Comparison of ENCODE assay signal across 8 mouse cellular contexts in the genomic region with DNA sequence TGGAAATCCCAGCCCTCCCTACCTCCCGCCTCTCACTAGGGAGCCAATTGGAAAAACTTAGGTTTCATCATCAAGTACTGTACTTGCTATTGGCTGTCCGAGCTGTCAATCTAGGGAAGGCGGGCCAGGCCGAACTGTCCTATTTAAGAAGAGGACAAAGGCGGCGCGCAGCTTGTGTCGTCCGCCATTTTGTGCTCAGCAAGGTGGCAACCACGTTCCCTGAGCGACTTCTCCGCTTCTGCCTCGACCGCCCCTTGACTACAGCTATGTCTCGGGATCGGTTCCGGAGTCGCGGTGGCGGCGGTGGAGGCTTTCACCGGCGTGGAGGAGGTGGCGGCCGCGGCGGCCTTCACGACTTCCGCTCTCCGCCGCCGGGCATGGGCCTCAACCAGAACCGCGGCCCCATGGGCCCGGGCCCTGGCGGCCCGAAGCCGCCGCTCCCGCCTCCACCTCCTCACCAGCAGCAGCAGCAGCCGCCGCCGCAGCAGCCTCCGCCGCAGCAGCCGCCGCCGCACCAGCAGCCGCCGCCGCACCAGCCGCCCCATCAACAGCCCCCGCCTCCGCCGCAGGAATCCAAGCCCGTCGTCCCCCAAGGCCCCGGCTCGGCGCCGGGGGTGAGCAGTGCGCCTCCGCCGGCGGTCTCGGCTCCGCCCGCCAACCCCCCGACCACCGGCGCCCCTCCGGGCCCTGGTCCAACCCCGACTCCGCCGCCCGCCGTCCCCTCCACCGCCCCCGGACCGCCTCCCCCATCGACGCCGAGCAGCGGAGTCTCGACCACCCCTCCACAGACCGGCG. TPM values are rescaled to one million over a fixed set of nuclear protein-coding genes. Genes with fewer than 3 reads are reported as not detected.
A peak's percentile ranks its signal among the peaks of the same experiment; 100 is the strongest.
DNase-seq lines count a peak whose midpoint lies in the region; ATAC-seq and TF ChIP-seq lines count a peak whose summit lies in the region.

A gene (plus strand): TSS at position 174 of the 795 bp plus-strand sequence.

- no peaks in the 10 kb centered on the region for H3K9me3 ChIP-seq in E14TG2a.4 (ENCODE audit: low read length)
- H3K9me3 ChIP-seq in forebrain, embryonic 12.5 days: no peaks in the 10 kb centered on the region
- H3K9me3 ChIP-seq in heart, postnatal 0 days (replicated peaks; ENCODE audit: control insufficient read depth, low read length): no peaks in the 10 kb centered on the region
- H3K9me3 ChIP-seq in liver, embryonic 16.5 days (replicated peaks; ENCODE audit: control insufficient read depth, low read length): no peaks in the 10 kb centered on the region
- H3K9me3 ChIP-seq in neural tube, embryonic 13.5 days: no peaks in the 10 kb centered on the region

- H3K4me3 ChIP-seq in E14TG2a.4 (replicated peaks; ENCODE audit: low read length): peak within 1 kb of the TSS; percentile 99
- H3K4me3 ChIP-seq in forebrain, embryonic 12.5 days (replicated peaks): peak within 1 kb of the TSS; percentile 100
- H3K4me3 ChIP-seq in heart, postnatal 0 days (ENCODE audit: low read depth, low read length): peak within 1 kb of the TSS; percentile 99
- peak within 1 kb of the TSS; percentile 99 for H3K4me3 ChIP-seq in liver, embryonic 16.5 days (ENCODE audit: low read depth, low read length)
- peak within 1 kb of the TSS; percentile 99 for H3K4me3 ChIP-seq in neural tube, embryonic 13.5 days
- H3K4me3 ChIP-seq in testis, adult 2 months (ENCODE audit: control insufficient read depth, low read depth, low read length): peak within 1 kb of the TSS; percentile 100

- DNase-seq in c-Kit-positive CD71-positive TER-119-positive erythroid progenitor cells, embryonic 14.5 days (ENCODE audit: low spot score): peak; percentile 100
- DNase-seq in heart, postnatal 0 days (ENCODE audit: low spot score): peak; percentile 99
- peak; percentile 98 for DNase-seq in kidney, postnatal 4 days

- peak; percentile 97 for ATAC-seq in forebrain, embryonic 12.5 days (ENCODE audit: low FRiP score)
- ATAC-seq in heart, postnatal 0 days (ENCODE audit: insufficient read depth, low read depth): peak; percentile 93
- ATAC-seq in liver, embryonic 16.5 days (ENCODE audit: low read depth): peak; percentile 95
- ATAC-seq in neural tube, embryonic 13.5 days (ENCODE audit: low read depth): peak; percentile 96

- peaks cover 45% of the 10 kb centered on the region for H3K4me1 ChIP-seq in E14TG2a.4 (replicated peaks; ENCODE audit: low read depth, low read length)
- peaks cover 26% of the 10 kb centered on the region for H3K4me1 ChIP-seq in forebrain, embryonic 12.5 days
- H3K4me1 ChIP-seq in heart, postnatal 0 days (ENCODE audit: control insufficient read depth, insufficient read depth): peaks cover 19% of the 10 kb centered on the region
- peaks cover 22% of the 10 kb centered on the region for H3K4me1 ChIP-seq in liver, embryonic 16.5 days (ENCODE audit: control insufficient read depth, low read depth, low read length)
- H3K4me1 ChIP-seq in neural tube, embryonic 13.5 days (replicated peaks): peaks cover 34% of the 10 kb centered on the region
- peaks cover 2% of the 10 kb centered on the region; the same call in 1 of the 2 replicates for H3K4me1 ChIP-seq in testis, adult 2 months (ENCODE audit: control insufficient read depth, insufficient read depth, low read length)

- under 1% methylated on average over 59 of the region's 87 CpGs for WGBS in forebrain, embryonic 12.5 days
- WGBS in heart, postnatal 0 days: under 1% methylated on average over 49 of the region's 87 CpGs
- under 1% methylated on average over 70 of the region's 87 CpGs for WGBS in liver, embryonic 16.5 days (ENCODE audit: insufficient replicate concordance)
- WGBS in neural tube, embryonic 13.5 days: under 1% methylated on average over 47 of the region's 87 CpGs

- TF ChIP-seq CTCF in E14TG2a.4 (conservative IDR thresholded peaks at IDR 0.05; ENCODE audit: low read length): no peak
- no peak for TF ChIP-seq CTCF in heart, postnatal 0 days (IDR thresholded peaks at IDR 0.05; ENCODE audit: low read depth)
- TF ChIP-seq CTCF in testis, adult 2 months (IDR thresholded peaks at IDR 0.05; ENCODE audit: control insufficient read depth, insufficient read depth, insufficient replicate concordance, low read depth, low read length): no peak

- peak; percentile 100 for TF ChIP-seq POLR2A in testis, adult 2 months (IDR thresholded peaks at IDR 0.05; ENCODE audit: control insufficient read depth, low read depth, low read length)

- H3K36me3 ChIP-seq in E14TG2a.4 (ENCODE audit: insufficient read depth, low read length): peaks cover 41% of the 10 kb centered on the region
- peaks cover 29% of the 10 kb centered on the region for H3K36me3 ChIP-seq in forebrain, embryonic 12.5 days (replicated peaks)
- H3K36me3 ChIP-seq in heart, postnatal 0 days (replicated peaks; ENCODE audit: control insufficient read depth, insufficient read depth, low read length): peaks cover 27% of the 10 kb centered on the region
- peaks cover 26% of the 10 kb centered on the region for H3K36me3 ChIP-seq in liver, embryonic 16.5 days (ENCODE audit: control insufficient read depth, insufficient read depth)
- peaks cover 28% of the 10 kb centered on the region for H3K36me3 ChIP-seq in neural tube, embryonic 13.5 days
- peaks cover 8% of the 10 kb centered on the region for H3K36me3 ChIP-seq in testis, adult 2 months (ENCODE audit: control insufficient read depth, insufficient read depth, low read length)

- 0 out of 2 replicates have a peak, but pooled peaks have one; percentile 15 for TF ChIP-seq EP300 in heart, postnatal 0 days (IDR thresholded peaks at IDR 0.05; ENCODE audit: low read depth)

- no peaks in the 10 kb centered on the region for H3K27me3 ChIP-seq in E14TG2a.4 (ENCODE audit: insufficient read depth, low read length)
- no peaks in the 10 kb centered on the region for H3K27me3 ChIP-seq in forebrain, embryonic 12.5 days
- no peaks in the 10 kb centered on the region for H3K27me3 ChIP-seq in heart, postnatal 0 days (ENCODE audit: control insufficient read depth, insufficient read depth, low read length)
- H3K27me3 ChIP-seq in liver, embryonic 16.5 days (ENCODE audit: control insufficient read depth, insufficient read depth, low read depth, low read length): no peaks in the 10 kb centered on the region
- H3K27me3 ChIP-seq in neural tube, embryonic 13.5 days: no peaks in the 10 kb centered on the region
- no peaks in the 10 kb centered on the region for H3K27me3 ChIP-seq in testis, adult 2 months (ENCODE audit: control insufficient read depth, insufficient read depth, low read length)

- peak within 1 kb of the TSS; percentile 98 for H3K27ac ChIP-seq in forebrain, embryonic 12.5 days
- peak within 1 kb of the TSS; percentile 98 for H3K27ac ChIP-seq in heart, postnatal 0 days (ENCODE audit: low read depth)
- peak within 1 kb of the TSS; percentile 95 for H3K27ac ChIP-seq in liver, embryonic 16.5 days (ENCODE audit: low read length)
- H3K27ac ChIP-seq in neural tube, embryonic 13.5 days (replicated peaks): peak within 1 kb of the TSS; percentile 98
- H3K27ac ChIP-seq in testis, adult 2 months (ENCODE audit: control insufficient read depth, insufficient read depth, low read depth, low read length): peak within 1 kb of the TSS; percentile 100

- H3K4me2 ChIP-seq in forebrain, embryonic 12.5 days: peak within 1 kb of the TSS; percentile 91
- H3K4me2 ChIP-seq in heart, postnatal 0 days (ENCODE audit: low read depth, low read length): peak within 1 kb of the TSS; percentile 81
- peak within 1 kb of the TSS; percentile 85 for H3K4me2 ChIP-seq in liver, embryonic 16.5 days (ENCODE audit: low read depth, low read length)
- H3K4me2 ChIP-seq in neural tube, embryonic 13.5 days: peak within 1 kb of the TSS; percentile 86

- H3K9ac ChIP-seq in forebrain, embryonic 12.5 days: peak within 1 kb of the TSS; percentile 100
- peak within 1 kb of the TSS; percentile 100 for H3K9ac ChIP-seq in heart, postnatal 0 days (replicated peaks; ENCODE audit: low read depth, low read length)
- H3K9ac ChIP-seq in liver, embryonic 16.5 days (ENCODE audit: low read depth, low read length): peak within 1 kb of the TSS; percentile 99
- H3K9ac ChIP-seq in neural tube, embryonic 13.5 days: peak within 1 kb of the TSS; percentile 100

RNA-seq across cellular contexts. Expression of the gene that starts here (rescaled TPM):
- polyA plus RNA-seq in forebrain, embryonic 12.5 days (2016; fragmentation: Nextera tagmentation; extraction: Ambion mirVana): 174 and 187 TPM in 2 replicates
- total RNA-seq in heart, postnatal 0 days (2014; rRNA removed; ENCODE audit: low replicate concordance): 106 and 126 TPM in 2 replicates
- polyA plus RNA-seq in heart, postnatal 0 days (2015; fragmentation: Nextera tagmentation; extraction: Ambion mirVana): 37.1 and 39.8 TPM in 2 replicates
- polyA plus RNA-seq in liver, embryonic 16.5 days (2015; fragmentation: Nextera tagmentation; extraction: Ambion mirVana): 20.3 and 21.6 TPM in 2 replicates
- polyA plus RNA-seq in neural tube, embryonic 13.5 days (2015; fragmentation: Nextera tagmentation; extraction: Ambion mirVana): 88.0 and 102 TPM in 2 replicates
- polyA plus RNA-seq in testis, adult 2 months (2012; rRNA removed): 20.6 and 24.5 TPM in 2 replicates

Comparison
In these comparisons a context has a peak if more than half of its experiments do, and no peak if none do; other contexts are left out.
1. Peak in every context shown above with its lines: DNase-seq, ATAC-seq, H3K4me3 ChIP-seq and H3K27ac ChIP-seq.